Mouse (Mus musculus): ENCODE data around the gene Pkp4.

Gene Pkp4

GRCm38 (mm10) chr2:59160605-59160963 is at the start of gene Pkp4, which contains the start of gene Ccdc148:
Gene Pkp4, plus strand, starts transcription at chr2:59160850.
Gene Ccdc148, minus strand, starts transcription at chr2:59160683.
- in situ Hi-C loops (cut with MboI; ENCODE audit: low sequenced_read_pairs): no loop called here

- in situ Hi-C loops (cut with MboI; ENCODE audit: low sequenced_read_pairs): no loop called here
These were observed 31.6 kb upstream of the Pkp4 start for GRCm38 (mm10) chr2:59129023-59129422.

- in situ Hi-C loops (cut with MboI; ENCODE audit: low sequenced_read_pairs): no loop called here
These were observed 30.8 kb upstream of the Pkp4 start for GRCm38 (mm10) chr2:59129821-59130220.

- in situ Hi-C loops (cut with MboI; ENCODE audit: low sequenced_read_pairs): no loop called here
These were observed 29.6 kb upstream of the Pkp4 start for GRCm38 (mm10) chr2:59131044-59131443.

GRCm38 (mm10) chr2:59155428-59155827 is 5.2 kb upstream of the Pkp4 start:
- in situ Hi-C loops (cut with MboI; ENCODE audit: low sequenced_read_pairs): no loop called here

GRCm38 (mm10) chr2:59158117-59158516 is 2.5 kb upstream of the Pkp4 start:
- in situ Hi-C loops (cut with MboI; ENCODE audit: low sequenced_read_pairs): no loop called here

GRCm38 (mm10) chr2:59159961-59160604 is 567 bp upstream of the Pkp4 start:
- in situ Hi-C loops (cut with MboI; ENCODE audit: low sequenced_read_pairs): no loop called here

- in situ Hi-C loops (cut with MboI; ENCODE audit: low sequenced_read_pairs): no loop called here
These were observed 381 bp downstream of the Pkp4 start for GRCm38 (mm10) chr2:59161021-59161440.

- in situ Hi-C loops (cut with MboI; ENCODE audit: low sequenced_read_pairs): no loop called here
These were observed 1.0 kb downstream of the Pkp4 start for GRCm38 (mm10) chr2:59161441-59162284.

- in situ Hi-C loops (cut with MboI; ENCODE audit: low sequenced_read_pairs): no loop called here
These were observed 1.6 kb downstream of the Pkp4 start for GRCm38 (mm10) chr2:59162285-59162600.

- in situ Hi-C loops (cut with MboI; ENCODE audit: low sequenced_read_pairs): no loop called here
These were observed 6.3 kb downstream of the Pkp4 start for GRCm38 (mm10) chr2:59166976-59167375.

GRCm38 (mm10) chr2:59167830-59168229 is 7.2 kb downstream of the Pkp4 start:
- in situ Hi-C loops (cut with MboI; ENCODE audit: low sequenced_read_pairs): no loop called here

GRCm38 (mm10) chr2:59169572-59170207 is 9.0 kb downstream of the Pkp4 start:
- in situ Hi-C loops (cut with MboI; ENCODE audit: low sequenced_read_pairs): no loop called here

- in situ Hi-C loops (cut with MboI; ENCODE audit: low sequenced_read_pairs): no loop called here
These were observed 9.5 kb downstream of the Pkp4 start for GRCm38 (mm10) chr2:59170208-59170589.

- in situ Hi-C loops (cut with MboI; ENCODE audit: low sequenced_read_pairs): no loop called here
These were observed 9.9 kb downstream of the Pkp4 start for GRCm38 (mm10) chr2:59170593-59170992.

GRCm38 (mm10) chr2:59171533-59171932 is 10.9 kb downstream of the Pkp4 start:
- in situ Hi-C loops (cut with MboI; ENCODE audit: low sequenced_read_pairs): no loop called here

- in situ Hi-C loops (cut with MboI; ENCODE audit: low sequenced_read_pairs): no loop called here
These were observed 15.3 kb downstream of the Pkp4 start for GRCm38 (mm10) chr2:59175926-59176325.

GRCm38 (mm10) chr2:59178191-59178590 is 17.5 kb downstream of the Pkp4 start:
- in situ Hi-C loops (cut with MboI; ENCODE audit: low sequenced_read_pairs): no loop called here

GRCm38 (mm10) chr2:59178960-59179359 is 18.3 kb downstream of the Pkp4 start:
- in situ Hi-C loops (cut with MboI; ENCODE audit: low sequenced_read_pairs): no loop called here

GRCm38 (mm10) chr2:59179487-59179886 is 18.8 kb downstream of the Pkp4 start:
- in situ Hi-C loops (cut with MboI; ENCODE audit: low sequenced_read_pairs): no loop called here

GRCm38 (mm10) chr2:59181321-59182113 is 20.9 kb downstream of the Pkp4 start:
- in situ Hi-C loops (cut with MboI; ENCODE audit: low sequenced_read_pairs): no loop called here

All from CH12F3 (cell line).